Mouse (Mus musculus) monocyte, adult 2 months (primary cell): ENCODE data around the gene Srgap3.

Experiments
- DNase-seq, 2 experiments: peaks; one replicate each; pipeline ENCODE4 v3.0.0; 2022; ENCODE audit warnings: low spot score in 2 of 2, low read depth in 1 of 2

The Srgap3 gene

GRCm38 (mm10) chr6:112916243-112916642 is 30.8 kb downstream of the Srgap3 start:
- no peak for DNase-seq

- DNase-seq = no peak
Measured at GRCm38 (mm10) chr6:112912552-112912951, 34.5 kb downstream of the Srgap3 start.

- no peak for DNase-seq
Measured at GRCm38 (mm10) chr6:112909711-112910110, 37.4 kb downstream of the Srgap3 start.

GRCm38 (mm10) chr6:112907887-112908584 is 39.0 kb downstream of the Srgap3 start:
- DNase-seq = no peak

GRCm38 (mm10) chr6:112903796-112904195 is 43.3 kb downstream of the Srgap3 start:
- DNase-seq = no peak

- DNase-seq = no peak
Measured at GRCm38 (mm10) chr6:112903226-112903625, 43.8 kb downstream of the Srgap3 start.

GRCm38 (mm10) chr6:112902791-112903190 is 44.3 kb downstream of the Srgap3 start:
- no peak for DNase-seq

GRCm38 (mm10) chr6:112900306-112900705 is 46.8 kb downstream of the Srgap3 start:
- no peak for DNase-seq

- no peak for DNase-seq
Measured at GRCm38 (mm10) chr6:112899711-112900110, 47.4 kb downstream of the Srgap3 start.

- DNase-seq = no peak
Measured at GRCm38 (mm10) chr6:112899276-112899675, 47.8 kb downstream of the Srgap3 start.

GRCm38 (mm10) chr6:112898435-112898834 is 48.6 kb downstream of the Srgap3 start:
- no peak for DNase-seq

- DNase-seq = no peak
Measured at GRCm38 (mm10) chr6:112896372-112896771, 50.7 kb downstream of the Srgap3 start.

GRCm38 (mm10) chr6:112890331-112890751 is 56.7 kb downstream of the Srgap3 start:
- no peak for DNase-seq

GRCm38 (mm10) chr6:112883588-112884135 is 63.4 kb downstream of the Srgap3 start:
- DNase-seq = no peak

GRCm38 (mm10) chr6:112880048-112880534 is 67.0 kb downstream of the Srgap3 start:
- DNase-seq = no peak

GRCm38 (mm10) chr6:112879154-112879553 is 67.9 kb downstream of the Srgap3 start:
- no peak for DNase-seq

- no peak for DNase-seq
Measured at GRCm38 (mm10) chr6:112873089-112873835, 73.8 kb downstream of the Srgap3 start.

- no peak for DNase-seq
Measured at GRCm38 (mm10) chr6:112871241-112871780, 75.8 kb downstream of the Srgap3 start.

- DNase-seq = no peak
Measured at GRCm38 (mm10) chr6:112868197-112868957, 78.7 kb downstream of the Srgap3 start.

GRCm38 (mm10) chr6:112866096-112866495 is 81.0 kb downstream of the Srgap3 start:
- DNase-seq = no peak

GRCm38 (mm10) chr6:112865021-112865531 is 82.0 kb downstream of the Srgap3 start:
- no peak for DNase-seq
